Mouse (Mus musculus) left cerebral cortex, adult 11 months (tissue): ENCODE measurements around the gene Leng8.
A peak's percentile ranks its signal among the peaks of the same experiment; 100 is the strongest.

ENCODE experiments used
- DNase-seq: peaks from one replicate; pipeline ENCODE4 v3.0.0; 2022; ENCODE audit warnings: low spot score

Leng8 gene

DNA sequence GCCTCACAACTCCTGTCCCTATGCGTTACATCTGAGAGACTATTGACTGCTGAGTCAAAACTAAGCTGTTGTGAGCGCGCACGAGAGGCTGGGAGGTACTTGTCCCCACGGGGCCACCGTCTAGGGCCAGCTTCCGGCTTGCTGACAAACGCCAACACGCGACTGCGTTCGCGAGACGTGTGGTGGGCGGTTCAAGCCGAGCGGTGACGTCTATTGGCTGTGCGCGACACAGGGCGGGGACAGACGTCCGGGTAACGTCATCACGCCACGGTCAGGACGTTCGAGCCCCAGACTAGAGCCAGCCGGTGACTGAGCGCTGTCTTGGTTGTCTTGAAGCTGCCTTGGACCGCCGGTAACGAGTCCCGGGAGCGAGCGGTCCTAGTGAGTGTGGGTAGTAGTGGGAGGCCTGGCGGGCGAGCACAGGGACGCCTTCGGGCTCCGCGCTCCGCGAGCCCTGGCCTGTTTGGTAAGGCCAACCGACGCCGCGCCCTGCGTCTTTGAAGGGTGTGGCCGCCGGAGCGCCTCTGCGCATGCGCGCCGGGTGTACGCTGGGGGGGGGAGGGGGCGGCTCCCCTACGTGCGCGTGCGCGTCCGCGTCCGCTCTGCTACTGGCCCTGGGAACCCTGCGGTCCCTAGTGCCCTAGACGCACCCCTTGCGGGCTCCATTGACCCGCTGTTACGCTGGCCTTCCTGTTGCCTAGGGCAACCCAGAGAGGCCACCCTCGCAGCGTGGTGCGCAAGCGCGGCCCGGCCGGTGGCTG is at the start of gene Leng8:
Gene Leng8, plus strand, starts transcription at position 269 of the 761 bp plus-strand sequence.
- DNase-seq: peak; percentile 99

DNA sequence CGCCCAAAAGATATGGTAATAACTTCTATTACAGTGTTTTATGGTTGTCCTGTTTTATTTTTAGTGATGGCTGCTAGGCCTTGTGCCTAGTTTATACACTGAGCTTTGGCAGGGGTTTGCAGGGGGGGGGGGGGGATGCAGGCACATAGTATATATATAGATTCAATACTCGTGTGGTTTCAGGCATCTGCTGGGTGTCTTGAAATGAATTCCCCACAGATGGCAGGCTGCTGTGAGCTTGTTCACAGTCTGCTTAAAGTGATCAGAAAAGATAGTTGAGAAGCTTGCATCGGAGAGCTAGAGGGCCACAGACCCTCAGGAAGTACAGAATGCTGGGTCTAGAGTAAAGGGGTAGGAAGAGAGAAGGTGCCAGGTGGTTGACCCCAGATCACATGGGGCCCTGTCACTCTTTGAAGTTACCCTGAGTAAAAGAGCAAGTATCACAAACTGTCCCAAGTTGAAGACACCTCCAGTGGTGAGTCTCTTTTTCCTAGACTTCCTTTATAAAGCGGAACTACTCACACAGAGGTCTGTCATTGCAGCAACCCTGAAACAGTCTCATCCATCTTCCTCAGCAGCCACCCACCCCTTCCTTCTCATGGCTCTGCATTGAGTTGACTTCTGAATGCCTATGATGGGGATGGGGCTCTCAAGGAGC is 49.5 kb upstream of the Leng8 start:
- DNase-seq: no peak

GRCm38 (mm10) chr7:4087896-4088480 is 48.9 kb upstream of the Leng8 start:
- no peak for DNase-seq

- no peak for DNase-seq
Measured at GRCm38 (mm10) chr7:4088679-4089078, 48.2 kb upstream of the Leng8 start.

DNA sequence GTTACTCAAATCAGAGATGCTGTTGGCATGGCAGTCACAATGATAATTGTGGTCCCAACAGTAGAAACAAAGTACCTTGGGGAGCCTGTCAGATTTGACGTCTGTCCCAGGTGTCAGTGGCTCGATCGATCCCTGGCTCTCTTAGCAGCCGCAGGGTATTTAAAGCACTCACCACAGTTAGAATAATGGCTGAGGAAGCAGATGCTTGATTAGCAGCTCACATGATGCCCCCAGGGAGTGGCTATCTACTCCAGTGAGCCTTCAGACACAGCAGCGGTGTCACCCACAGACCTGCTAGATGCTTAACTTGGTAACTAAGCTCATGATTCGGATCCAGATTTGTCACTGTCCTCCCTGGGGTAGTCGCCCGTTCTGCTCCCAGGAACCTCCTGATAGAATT is 45.7 kb upstream of the Leng8 start:
- no peak for DNase-seq

DNA sequence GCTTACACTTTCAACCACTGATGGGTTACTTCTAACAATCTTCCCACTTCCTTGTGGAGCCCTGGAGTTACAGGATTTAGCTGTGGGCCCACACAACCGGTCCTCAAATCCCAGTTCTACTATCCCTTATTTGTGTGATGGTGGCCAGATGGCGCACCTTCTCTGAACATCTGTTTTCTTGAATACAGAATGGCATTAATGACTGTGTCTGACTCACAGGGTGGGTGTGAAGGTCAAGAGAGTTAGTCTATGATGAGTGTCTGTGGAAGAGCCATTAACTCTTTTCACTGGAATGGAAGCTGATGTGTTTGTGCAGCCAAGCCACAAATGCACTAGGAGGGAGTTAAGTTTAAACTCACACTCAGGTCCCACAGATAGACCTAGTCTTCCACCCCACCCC is 38.5 kb upstream of the Leng8 start:
- DNase-seq: no peak

DNA sequence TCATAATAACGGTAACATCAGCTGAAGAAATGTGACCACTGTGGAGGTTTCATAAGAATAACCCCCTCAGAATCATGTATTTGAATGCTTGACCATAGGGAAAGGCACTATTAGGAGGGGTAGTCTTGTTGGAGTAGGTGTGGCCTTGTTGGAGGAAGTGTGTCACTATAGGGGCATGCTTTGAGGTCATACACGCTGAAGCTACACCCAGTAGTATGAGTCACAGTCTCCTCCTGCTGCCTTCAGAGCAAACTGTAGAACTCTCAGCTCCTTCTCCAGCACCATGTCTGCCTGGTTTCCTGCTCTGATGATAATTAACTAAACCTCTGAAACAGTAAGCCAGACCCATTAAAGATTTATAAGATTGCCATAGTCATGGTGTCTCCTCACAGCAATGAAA is 38.0 kb upstream of the Leng8 start:
- DNase-seq: no peak

- DNase-seq: no peak
Measured at GRCm38 (mm10) chr7:4101144-4101543, 35.7 kb upstream of the Leng8 start.

DNA sequence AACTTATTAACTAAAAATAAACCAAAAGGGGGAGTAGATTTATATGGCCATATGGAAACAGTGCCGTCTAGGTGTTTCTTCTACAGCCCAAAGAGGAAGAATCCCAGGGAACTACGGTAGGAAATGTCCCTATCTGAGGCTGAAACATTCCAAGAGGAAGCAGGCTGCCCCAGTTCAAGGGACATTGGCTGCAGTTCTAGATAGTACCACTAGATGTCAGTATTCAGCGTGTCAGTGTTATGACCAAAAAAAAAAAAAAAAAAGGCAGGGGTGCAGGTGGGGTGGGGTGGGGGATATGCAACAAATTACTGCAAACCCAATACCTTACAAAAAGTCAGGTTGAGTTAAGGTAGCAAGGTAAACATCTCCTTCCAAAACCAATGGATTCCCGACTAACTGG is 33.4 kb upstream of the Leng8 start:
- no peak for DNase-seq

DNA sequence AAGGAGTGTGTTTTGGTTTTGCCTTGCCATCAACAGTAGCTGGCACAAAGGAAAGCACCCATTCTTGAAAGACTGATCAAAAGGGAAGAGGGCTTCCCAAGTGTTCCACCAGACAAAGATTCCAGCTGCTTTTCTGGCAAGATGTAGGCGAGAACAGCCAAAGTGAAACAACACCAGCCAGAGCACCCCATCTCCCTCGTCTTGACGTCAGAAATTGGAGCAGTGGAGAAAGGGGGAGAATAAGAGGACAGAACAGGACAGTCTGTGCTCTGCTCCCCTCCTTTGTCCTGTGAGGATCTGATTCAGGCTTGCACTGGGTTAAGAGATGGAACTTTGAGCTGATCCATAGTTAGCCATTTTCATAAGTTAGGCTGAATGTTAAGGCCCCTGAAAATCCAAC is 25.1 kb upstream of the Leng8 start:
- no peak for DNase-seq

- DNase-seq: no peak
Measured at GRCm38 (mm10) chr7:4117050-4117814, 19.6 kb upstream of the Leng8 start.

- DNase-seq: no peak
Measured at GRCm38 (mm10) chr7:4119344-4119902, 17.4 kb upstream of the Leng8 start, which contains the start of gene Ttyh1. Gene Ttyh1, plus strand, starts transcription at chr7:4119408.

DNA sequence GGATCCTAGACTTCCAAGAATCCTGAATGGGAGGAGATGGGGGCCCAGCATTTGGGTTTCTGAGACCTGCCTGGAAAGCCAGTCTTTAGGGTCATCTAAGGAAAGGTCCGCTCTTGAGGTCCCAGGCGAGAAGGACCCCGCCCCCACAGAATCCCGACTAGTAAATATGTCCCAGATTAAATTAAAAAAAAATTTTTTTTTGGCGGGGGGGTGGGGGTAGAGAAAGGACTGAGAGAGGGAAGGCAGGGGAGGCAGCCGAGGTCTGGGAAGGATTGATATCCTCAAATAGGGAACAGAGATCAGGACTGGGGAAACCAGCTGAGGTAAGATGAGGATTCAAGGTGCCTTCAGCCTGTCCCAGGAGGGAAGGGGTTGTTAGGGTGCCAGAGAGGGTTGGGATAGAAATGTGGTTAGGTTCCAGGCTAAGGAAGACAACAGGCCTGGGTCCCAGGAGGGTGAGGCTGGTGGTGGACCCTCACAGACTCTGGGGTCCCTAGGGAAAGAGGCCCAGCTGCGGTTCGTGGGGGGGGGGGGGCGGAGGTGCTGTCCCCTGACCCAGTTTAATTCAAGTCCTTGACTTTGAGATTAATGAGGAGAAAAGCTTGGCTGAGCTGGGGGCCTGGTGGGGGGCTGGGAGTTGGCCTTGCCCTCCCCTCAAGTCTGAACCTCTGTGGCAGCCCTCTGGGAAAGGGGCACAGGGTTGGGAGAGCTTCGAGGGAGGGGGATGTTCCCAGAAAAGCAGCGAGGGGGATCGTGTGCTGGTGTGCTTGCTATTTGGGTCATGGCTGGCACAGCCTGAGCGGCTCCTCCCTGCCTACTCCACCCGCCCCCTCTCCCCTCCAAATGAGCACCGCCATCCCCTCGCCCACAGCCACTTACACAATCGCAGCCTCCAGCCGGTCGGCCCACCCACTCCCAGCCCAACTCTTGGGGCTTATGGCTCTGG is 16.6 kb upstream of the Leng8 start:
- no peak for DNase-seq

DNA sequence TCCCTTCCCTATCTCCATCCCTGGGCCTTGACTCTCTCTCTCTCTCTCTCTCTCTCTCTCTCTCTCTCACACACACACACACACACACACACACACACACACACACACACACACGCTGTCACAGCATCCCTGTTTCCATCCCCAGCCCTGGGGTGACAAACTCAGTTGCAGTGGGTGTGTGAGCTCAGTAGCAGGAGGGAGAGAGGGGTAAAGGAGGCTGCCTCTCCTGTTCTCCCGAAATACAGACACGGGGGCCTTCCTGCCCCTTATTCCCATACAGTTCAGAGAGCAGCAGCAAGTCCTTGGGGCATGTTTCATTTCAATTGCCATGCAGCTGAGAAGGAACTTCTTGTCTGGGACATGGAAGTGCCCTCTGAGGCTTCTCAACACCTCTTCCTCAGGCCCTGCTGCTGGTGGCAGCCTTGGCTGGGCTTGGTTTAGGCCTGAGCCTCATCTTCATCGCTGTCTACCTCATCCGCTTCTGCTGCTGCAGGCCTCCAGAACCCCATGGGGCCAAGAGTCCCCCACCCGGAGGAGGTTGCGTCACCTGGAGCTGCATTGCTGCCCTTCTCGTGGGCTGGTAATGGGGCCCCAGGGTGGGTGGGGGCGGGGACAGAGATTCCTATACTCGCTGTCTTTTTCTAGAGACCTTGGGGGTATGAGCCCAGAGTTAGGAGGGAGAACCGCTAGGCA is 14.6 kb upstream of the Leng8 start:
- no peak for DNase-seq

DNA sequence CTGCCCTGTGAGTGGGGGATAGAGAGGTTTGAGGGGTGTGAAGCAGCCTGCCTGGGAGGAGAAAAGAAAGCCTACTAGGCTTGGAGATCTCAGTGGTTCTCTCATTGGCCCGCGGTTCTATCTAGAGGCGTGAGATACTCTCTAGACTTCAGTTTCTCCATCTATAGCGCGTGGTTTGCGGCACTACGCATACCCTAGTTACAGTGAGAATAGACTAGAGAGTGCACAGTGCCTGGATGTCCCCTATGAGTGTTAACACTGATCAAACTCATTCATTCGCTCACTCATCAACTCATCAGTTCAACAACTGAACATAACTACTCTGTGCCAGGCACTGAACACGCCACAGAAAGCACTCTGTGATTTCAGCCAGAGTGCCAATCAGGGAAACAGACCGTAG is 14.1 kb upstream of the Leng8 start:
- DNase-seq: no peak

- DNase-seq: peak; percentile 83
Measured at GRCm38 (mm10) chr7:4123732-4124131, 13.1 kb upstream of the Leng8 start.

GRCm38 (mm10) chr7:4124315-4124759 is 12.5 kb upstream of the Leng8 start:
- DNase-seq: peak; percentile 86

DNA sequence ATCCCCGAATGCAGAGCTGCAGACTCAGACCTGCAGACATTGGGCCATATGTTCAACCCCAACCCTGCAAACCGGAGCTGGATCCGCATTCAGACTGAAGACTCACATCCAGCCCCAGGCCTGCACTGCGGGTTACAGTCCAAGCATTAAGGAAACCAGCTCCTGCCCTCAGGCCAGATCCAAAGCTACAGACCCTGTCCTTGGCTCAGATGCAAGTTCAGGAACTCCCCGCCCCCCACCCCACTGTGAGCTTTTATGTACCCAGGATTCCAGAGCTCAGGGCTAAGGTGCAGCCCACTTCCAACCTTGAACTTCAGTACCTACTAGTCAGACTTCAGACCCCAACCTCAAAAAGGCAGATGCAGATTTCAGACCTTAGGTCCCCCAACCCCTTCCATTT is 12.0 kb upstream of the Leng8 start:
- no peak for DNase-seq

- no peak for DNase-seq
Measured at GRCm38 (mm10) chr7:4125306-4125705, 11.5 kb upstream of the Leng8 start.
